Mouse (Mus musculus): ENCODE measurements around the gene Olfr694.
"Not testable (repeated sequence)": the region's sequence is repeated elsewhere in the genome, so short reads cannot be mapped to it uniquely, and the experiment has no call there.

The Olfr694 gene

DNA sequence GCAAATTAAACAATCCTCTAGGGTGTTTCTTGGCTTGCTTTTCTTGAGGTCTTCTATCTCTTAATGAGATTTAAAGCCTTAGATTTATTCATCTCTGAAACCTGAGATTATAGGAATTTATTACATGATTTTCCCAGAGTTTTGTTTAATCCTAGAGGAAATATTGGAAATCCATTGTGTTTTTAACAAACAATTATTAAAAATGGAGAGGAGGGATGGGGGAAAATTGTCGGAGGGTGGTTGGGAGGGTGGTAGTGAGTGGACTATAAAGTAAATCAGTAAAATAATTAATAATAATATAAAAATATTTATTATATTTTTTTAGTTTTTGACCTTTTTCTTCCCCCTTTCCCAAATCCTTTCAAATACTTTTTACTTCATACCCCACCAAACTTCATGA is at the start of gene Olfr694:
TSS of gene Olfr694 (minus strand) at position 101 of the 400 bp plus-strand sequence.
- no peak for DNase-seq (ENCODE audit: low spot score in 2 of 2)

DNA sequence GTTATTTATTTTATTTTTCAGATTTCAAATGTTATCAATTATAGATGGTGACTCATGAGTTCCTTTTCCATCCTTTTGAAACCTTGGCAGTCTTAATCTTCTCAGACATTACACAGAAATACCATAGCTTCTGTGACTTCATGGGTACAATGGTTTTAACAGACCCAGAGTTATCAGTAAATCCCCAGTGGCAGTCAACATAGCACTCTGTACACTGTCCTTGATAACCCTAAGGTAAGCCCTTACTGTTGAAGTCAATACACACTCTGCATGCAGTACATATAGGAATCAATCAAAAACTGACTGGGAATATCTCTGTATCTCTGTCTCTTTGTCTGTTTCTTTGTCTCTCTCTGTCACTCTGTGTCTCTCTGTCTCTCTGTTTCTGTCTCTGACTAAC is 45.4 kb upstream of the Olfr694 start:
- DNase-seq (ENCODE audit: low spot score in 2 of 2): no peak

DNA sequence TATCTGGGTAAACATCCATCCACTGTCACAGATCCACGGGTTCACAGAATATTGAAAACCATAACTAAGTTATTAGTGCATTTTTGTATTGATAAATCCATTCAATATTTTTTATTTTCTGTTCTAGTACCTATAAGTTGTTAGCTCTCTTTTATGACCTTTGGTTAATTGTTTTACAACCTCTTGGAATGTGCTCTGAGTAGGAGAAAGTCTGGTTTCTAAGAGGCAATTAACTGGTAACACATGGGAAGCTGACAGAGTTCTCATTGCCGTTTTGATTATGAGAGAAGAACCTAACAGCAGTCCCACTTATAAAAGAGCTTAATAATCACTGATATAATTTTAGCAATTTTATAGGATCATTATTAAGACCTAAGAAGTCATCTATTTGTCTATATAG is 42.1 kb upstream of the Olfr694 start:
- DNase-seq (ENCODE audit: low spot score in 2 of 2): no peak

GRCm38 (mm10) chr7:106725654-106726053 is 34.0 kb upstream of the Olfr694 start:
- not testable (repeated sequence) for DNase-seq (ENCODE audit: low spot score in 2 of 2)

DNA sequence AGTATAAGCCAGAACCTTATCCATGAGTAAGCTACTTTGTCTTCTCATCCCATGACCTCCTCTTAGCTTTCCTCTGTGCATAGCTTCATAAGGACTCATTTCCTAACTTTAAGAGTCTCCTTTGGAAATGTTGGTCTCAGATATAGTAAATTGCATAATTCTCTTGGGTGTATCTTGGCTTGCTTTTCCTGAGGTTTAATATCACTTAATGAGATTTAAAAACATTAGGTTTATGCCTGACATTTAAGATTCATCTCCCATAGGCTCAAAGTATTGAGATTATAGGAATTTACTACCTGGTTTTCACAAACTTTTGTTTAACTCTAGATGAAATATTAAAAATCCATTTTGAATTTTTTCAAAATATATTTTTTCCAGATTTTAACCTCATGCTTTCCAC is 24.7 kb upstream of the Olfr694 start, which contains the start of gene Olfr695:
TSS of gene Olfr695 (minus strand) at position 101 of the 400 bp plus-strand sequence.
- DNase-seq (ENCODE audit: low spot score in 2 of 2): no peak

DNA sequence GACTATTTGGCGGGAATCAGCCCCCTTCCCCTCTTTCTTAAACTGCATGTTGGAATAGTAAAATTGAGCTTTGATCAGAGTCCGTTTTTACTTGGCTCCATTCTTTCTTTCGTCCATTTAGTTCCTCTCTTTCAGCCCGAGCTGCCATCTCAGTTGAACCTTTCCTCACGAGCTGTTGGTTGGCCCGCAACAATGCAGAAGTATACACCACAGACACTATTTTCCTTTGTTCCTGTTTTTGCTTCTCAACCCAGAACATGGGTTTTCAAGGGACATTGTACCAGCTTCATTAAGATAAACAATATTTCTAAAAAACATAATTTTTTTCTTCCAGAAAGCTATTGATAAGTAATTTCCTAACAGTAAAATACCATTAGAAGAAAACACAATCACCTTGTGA is 19.8 kb upstream of the Olfr694 start:
- DNase-seq (ENCODE audit: low spot score in 2 of 2): no peak

DNA sequence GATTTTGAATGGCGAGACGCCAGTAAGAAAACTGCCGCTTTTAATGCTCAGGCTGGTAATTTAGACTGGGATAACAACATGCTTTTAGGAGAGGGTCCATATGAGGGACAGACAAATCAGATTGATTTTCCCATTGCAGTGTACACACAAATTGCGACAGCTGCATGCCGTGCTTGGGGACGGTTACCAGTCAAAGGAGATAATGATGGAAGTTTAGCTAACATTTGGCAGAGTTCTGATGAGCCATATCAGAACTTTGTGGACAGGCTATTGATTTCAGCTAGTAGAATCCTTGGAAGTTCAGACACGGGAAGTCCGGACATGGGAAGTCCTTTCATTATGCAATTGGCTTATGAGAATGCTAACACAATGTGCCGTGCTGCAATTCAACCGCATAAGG is 16.1 kb upstream of the Olfr694 start:
- DNase-seq (ENCODE audit: low spot score in 2 of 2): not testable (repeated sequence)

DNA sequence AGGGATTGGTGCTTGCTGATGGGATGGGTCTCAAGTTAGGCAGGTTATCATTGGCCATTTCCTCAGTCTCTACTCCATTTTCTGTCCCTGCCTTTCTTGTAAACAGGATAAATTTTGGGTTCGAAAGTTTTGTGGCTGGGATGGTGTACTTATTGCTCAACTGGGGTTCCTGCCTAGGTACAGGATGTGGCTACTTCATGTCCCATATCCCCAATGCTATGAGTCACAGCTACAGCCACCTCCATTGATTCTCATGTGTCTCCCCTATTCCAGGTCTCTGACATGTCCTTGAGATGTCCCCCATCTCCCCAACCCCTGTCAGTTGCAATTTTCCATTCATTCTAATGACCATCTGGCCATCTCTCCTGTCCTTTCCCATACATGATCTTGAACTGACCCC is 5.3 kb upstream of the Olfr694 start:
- no peak for DNase-seq (ENCODE audit: low spot score in 2 of 2)

- DNase-seq (ENCODE audit: low spot score in 2 of 2): no peak
Observed at GRCm38 (mm10) chr7:106692976-106693375, 1.4 kb upstream of the Olfr694 start.

GRCm38 (mm10) chr7:106685382-106685781 is 6.2 kb downstream of the Olfr694 start:
- DNase-seq (ENCODE audit: low spot score in 2 of 2): no peak

DNA sequence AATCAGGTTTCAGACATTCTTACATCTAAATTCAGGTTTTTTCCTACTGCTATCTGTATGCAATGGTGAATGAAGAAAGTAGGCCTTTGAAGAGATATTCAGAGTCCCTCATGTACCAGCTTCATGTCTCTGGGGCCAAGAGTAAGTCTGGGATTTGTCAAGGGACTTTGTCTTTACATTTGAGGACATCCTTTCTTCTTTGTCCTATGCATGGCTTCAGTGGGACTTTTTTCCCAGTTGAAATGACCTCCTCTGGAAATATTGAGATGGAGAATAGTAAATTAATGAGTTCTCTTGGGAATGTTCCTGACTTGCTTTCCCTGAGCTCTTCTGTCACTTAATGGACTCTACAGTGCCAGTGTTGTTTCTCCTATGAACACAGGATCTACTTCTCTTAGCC is 11.1 kb downstream of the Olfr694 start, which contains the start of gene Olfr693:
TSS of gene Olfr693 (minus strand) at position 101 of the 400 bp plus-strand sequence.
- DNase-seq (ENCODE audit: low spot score in 2 of 2): no peak

DNA sequence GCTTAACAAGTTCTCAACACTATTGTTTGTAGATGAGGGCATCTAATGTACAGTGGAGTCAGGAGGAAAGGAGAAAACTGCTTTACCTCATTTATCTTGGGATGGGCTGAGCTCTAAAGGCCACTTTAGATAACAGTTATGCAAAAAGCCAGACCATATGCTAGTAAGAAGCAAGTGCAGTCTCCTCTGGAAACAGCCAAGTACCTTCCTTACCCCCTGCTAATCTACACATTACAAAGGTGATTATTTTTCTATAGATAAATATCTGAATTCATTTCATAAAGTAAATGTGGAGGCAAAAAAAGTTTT is 39.3 kb downstream of the Olfr694 start:
- DNase-seq (ENCODE audit: low spot score in 2 of 2): no peak

DNA sequence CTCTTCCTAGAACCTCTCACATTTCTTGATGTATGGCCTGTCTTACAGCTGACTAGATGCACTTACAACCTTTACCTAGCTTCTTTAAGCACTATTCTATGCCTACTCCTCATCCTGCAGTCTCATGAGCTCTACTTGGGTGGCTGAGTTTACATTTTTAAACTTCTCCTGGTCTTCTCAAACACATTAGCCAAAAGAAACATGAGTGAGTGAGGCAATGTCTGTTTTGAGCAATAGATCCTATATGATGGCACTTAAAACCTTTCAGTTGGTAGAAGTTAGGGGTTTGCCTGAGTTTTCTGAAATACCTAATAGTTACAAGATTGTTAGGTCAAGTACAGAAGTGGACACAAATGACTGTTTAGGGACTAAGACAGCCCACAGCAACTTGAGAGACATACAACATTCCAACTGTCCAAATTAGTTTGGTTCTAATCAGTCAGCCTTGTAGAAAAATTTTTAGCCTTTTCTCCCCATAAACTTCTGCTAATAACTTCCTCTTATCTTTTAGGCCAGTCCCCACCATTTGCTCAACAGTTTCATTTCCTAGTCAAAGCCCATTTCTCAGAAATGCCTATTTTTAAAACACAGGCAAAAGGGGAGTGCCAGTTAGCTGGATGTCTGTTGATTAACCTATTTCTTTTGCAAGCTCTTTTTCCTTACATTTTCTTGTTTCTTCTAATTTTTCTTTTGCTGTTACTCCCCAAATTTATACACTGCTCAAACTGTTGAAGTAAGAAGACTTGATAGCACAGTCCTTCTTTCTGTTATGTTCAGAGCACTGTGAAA is 39.9 kb downstream of the Olfr694 start:
- no peak for DNase-seq (ENCODE audit: low spot score in 2 of 2)

DNA sequence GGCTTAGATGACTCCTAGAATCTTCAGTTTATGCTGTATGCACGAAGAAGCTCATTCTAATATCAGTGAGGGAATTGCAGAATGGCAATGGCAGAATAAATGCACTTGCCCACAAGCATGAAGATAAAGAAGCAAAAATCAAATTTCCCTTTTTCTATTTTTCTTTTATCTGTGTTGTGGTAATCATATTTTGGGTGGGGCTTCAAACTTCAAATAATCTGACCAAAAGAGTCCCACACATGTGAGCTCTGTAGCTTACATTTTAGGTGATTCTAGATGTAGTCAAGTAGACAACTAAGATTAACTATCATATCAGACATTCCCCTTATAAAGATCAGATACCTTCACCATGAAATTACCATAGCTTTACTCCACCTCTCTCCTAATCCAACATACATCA is 41.8 kb downstream of the Olfr694 start:
- DNase-seq (ENCODE audit: low spot score in 2 of 2): no peak

DNA sequence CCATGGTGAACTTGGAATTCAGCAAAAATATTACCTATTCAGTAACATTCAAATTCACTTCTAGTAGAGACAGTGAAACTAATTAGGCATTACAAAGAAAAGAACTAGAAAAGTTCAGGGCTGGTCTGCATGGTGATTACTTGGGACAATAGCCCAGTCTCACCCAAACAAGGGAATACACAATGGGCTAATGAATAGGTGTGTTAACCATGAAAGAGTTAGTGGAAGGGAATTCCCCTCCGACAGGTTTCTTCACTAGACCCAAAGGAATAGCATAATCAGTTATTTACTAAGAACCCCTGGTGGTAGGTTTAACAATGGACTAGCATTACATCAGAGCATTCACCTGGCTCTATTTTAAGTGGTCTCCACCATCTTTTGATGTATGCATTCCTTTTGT is 46.4 kb downstream of the Olfr694 start:
- DNase-seq (ENCODE audit: low spot score in 2 of 2): no peak

- no peak for DNase-seq (ENCODE audit: low spot score in 2 of 2)
Observed at GRCm38 (mm10) chr7:106644222-106644870, 47.3 kb downstream of the Olfr694 start.

DNA sequence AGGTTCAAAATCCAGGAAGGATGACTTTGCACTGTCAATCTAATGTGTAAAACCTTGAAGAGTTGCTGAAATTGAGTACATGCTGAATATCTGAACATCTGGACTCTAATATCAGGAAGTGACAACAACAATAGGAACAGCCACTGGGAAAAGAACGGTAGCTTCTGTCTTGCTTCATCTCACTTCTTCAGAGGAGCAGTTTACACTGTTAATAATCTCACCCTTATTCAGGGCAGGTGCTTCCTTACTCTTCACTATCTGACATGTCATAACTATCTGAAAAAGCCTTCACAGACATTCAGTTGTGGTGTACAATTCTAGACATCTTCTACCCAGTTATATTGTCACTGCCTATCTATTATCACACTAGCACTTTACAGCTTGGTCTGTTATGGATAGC is 50.8 kb downstream of the Olfr694 start:
- DNase-seq (ENCODE audit: low spot score in 2 of 2): no peak

DNA sequence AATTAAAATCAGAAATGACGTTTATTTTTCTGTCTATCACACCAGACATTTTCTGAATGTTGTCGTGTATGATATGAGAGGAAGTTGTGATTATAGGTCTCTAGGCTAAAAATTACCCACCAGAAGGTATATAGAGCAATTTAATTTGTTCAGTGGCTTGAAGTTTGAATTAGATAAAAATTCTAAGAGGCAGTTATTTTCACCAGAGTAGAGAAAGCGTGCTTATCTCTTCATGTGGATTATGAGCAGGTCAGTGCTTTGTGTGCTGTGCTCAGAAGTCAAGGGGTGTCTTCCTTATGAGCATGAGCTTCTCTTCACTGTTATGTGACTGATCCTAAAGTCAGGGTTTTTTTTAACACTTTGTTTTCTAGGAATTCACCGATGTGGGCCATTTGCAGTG is 56.1 kb downstream of the Olfr694 start:
- no peak for DNase-seq (ENCODE audit: low spot score in 2 of 2)
